Mouse (Mus musculus): ENCODE results near the gene Ptprd.
A peak's percentile ranks its signal among the peaks of the same experiment; 100 is the strongest.

Gene Ptprd

GRCm38 (mm10) chr4:76282886-76283285 is 1928.9 kb downstream of the Ptprd start:
- no peak for DNase-seq

- DNase-seq = no peak
These were observed 1949.0 kb downstream of the Ptprd start for GRCm38 (mm10) chr4:76262727-76263126.

DNA sequence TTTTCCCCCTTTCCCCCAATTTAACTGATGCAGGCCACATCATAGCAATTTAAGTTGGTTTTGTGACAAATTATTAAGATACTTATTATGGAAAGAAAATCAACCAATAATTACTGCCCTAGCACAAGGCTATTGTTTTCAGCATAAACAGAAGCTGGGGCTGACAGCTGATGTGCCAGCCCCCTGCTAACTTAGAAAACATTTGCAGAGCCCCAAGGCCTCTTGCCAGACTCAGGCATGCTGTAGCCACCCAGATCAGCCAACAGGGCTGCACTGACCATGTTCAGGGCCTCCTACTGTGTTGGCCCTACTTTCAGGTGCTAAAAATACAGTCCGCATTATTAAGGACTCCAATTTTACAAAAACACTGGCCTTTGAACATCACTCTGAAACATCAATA is 1951.1 kb downstream of the Ptprd start:
- DNase-seq = no peak

GRCm38 (mm10) chr4:76260286-76260685 is 1951.5 kb downstream of the Ptprd start:
- DNase-seq = no peak

DNA sequence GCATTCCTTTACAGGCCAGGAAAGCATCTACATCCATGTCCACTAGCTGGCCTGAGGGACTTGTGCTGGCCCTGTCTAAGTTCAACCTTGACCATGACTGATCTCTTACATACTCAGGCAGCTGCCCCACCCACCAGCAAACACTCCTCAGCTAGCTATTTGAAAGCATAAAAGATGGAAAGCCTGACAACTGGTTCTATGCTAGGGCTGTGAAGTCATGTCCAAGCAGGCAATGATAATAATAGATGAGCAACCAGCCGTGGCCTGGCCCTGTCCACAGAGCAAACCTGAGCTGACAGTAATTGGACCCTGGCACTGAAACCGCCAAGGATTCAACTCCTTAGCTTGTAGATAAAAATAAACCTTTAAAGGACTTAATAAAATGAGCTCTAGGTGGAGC is 1952.1 kb downstream of the Ptprd start:
- no peak for DNase-seq

- no peak for DNase-seq
These were observed 1967.4 kb downstream of the Ptprd start for GRCm38 (mm10) chr4:76244371-76244770.

DNA sequence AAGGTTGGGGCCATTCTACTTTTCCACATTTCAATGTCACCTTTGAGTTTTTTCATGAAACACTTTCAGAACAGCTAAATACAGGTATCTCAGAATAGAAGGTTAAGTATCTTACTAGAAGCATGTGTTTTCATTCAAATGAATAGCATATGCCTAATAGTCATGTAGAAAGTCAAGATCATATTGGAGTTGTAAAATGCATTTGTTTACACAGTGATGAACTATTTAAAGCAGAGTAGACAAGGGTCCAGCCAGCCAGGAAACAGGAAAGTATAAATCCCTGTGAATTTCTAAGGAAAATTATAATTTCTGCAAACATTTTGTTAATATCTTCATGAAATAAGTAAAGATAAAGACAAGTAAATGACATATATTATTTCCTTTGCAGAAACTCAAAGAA is 1970.2 kb downstream of the Ptprd start:
- DNase-seq = no peak

- no peak for DNase-seq
These were observed 1970.6 kb downstream of the Ptprd start for GRCm38 (mm10) chr4:76241140-76241539.

GRCm38 (mm10) chr4:76239063-76239462 is 1972.7 kb downstream of the Ptprd start:
- no peak for DNase-seq

DNA sequence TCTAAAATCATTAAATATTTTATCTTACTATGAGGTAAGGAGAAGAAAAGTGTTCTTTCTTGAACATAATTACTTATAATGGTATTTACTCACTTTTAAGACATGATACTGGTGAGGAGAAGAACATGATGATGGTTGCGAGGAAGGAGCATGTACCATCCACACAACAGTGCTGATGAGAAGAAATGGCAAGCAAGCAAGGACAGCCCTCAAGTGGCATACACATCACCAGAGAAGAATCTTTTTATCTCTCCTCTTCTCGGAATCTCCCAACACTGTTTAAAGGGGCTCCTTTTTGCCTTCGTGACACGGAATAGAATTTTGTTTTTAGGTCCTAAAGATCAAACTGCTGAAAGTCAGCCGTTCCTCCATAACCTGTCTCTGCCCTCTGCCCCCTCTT is 1973.2 kb downstream of the Ptprd start:
- DNase-seq = no peak

DNA sequence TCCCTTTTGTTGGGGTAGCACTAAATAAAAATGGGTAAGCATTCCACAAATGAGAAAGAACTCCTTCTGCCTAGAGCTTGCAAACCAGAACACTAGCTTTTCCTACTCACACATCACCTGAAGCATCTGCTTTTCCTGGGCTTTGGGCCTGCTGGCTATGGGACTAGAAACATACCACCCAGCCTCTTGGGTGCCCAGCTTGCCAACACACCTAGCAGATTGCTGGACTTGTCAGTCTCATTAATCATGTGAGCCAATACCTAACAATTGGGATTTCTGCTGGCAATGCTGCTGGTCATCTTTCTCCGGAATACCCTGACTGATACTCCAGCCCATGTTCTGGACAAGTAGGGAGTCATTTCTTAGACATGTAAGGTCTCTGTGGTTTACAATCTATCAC is 1973.9 kb downstream of the Ptprd start:
- no peak for DNase-seq

- no peak for DNase-seq
These were observed 1988.0 kb downstream of the Ptprd start for GRCm38 (mm10) chr4:76223720-76224119.

DNA sequence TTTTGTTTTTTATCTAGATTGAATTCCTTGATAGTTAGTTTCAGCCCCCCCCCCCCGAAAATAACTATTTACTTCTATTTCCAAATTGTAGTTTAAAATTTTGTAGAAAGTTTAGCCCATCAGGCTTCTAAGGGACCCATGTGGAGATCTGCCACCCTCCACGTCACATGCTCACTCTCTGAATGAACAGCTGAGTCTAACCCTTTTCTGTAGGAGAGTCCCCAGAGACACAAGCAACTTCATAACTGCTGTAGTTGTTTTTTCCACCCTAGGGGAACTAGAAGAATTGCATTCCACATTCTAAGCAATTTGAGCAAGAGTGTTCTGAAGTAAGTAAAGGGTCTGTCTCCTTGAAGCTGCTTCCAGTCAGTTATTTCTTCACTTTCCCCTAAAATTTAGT is 1989.2 kb downstream of the Ptprd start:
- no peak for DNase-seq

- DNase-seq = no peak
These were observed 1993.7 kb downstream of the Ptprd start for GRCm38 (mm10) chr4:76218065-76218464.

- no peak for DNase-seq
These were observed 1996.6 kb downstream of the Ptprd start for GRCm38 (mm10) chr4:76215141-76215540.

GRCm38 (mm10) chr4:76199321-76199720 is 2012.4 kb downstream of the Ptprd start:
- DNase-seq = peak; percentile 18

DNA sequence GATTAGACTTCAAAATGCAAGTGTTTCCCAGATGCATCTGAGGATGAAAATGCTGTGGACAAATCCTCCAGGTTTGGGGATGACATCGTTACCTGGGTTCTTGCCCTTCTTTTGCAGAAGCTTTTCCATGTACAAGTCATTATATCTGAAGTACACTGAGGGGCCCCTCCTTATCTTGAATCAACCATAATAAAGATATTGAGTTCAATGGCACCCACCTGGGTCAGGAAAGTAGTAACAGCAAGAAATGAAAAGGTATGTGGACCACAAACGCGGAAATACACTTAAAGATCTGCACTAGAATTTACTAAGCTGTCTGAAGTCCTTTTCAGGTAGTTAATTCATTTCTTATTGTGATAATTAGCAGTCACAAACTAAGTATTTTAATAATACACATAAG is 2017.0 kb downstream of the Ptprd start:
- DNase-seq = no peak

- no peak for DNase-seq
These were observed 2018.3 kb downstream of the Ptprd start for GRCm38 (mm10) chr4:76193496-76193895.

- no peak for DNase-seq
These were observed 2019.7 kb downstream of the Ptprd start for GRCm38 (mm10) chr4:76192031-76192430.

- no peak for DNase-seq
These were observed 2021.0 kb downstream of the Ptprd start for GRCm38 (mm10) chr4:76190788-76191187.

DNA sequence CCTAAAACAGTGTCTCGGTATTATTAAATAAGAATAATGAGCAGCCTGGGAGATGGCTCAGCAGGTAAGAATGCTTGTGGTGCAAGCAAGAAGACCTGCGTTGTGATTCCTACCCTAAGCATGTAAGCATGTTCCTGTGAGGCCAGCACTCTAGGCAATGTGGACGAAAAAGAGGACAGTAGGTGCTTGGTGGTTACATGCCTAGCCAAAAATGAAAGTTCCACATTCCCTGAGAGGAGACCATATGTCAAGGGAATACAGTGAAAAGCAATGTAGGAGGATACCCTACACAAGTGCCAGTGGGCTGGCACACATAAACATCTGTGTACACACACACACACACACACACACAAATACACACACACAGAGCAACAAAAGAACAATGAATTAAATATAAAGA is 2028.7 kb downstream of the Ptprd start:
- DNase-seq = no peak

- DNase-seq = no peak
These were observed 2032.3 kb downstream of the Ptprd start for GRCm38 (mm10) chr4:76179497-76179896.

GRCm38 (mm10) chr4:76175086-76175485 is 2036.7 kb downstream of the Ptprd start:
- DNase-seq = no peak

DNA sequence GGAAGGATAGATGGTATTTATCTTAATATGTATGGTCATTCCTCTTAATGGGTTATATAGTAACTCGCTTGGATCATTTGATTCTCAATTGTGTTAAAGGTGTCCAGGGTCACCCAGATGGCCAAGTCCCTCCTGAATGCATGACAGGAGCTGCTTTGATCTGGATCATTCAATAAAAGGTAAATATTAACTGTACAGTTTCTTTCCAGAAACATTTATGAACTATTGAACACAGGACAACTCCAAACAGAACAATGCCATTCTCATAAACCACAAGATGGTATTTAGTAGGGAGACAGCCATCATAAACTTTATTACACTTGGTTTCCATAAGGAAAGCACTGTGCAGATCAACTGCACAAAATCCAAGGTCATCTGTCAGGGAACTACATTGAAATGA is 2056.0 kb downstream of the Ptprd start:
- DNase-seq = no peak

- DNase-seq = no peak
These were observed 2057.6 kb downstream of the Ptprd start for GRCm38 (mm10) chr4:76154190-76154589.

GRCm38 (mm10) chr4:76144925-76145324 is 2066.8 kb downstream of the Ptprd start:
- no peak for DNase-seq
